ENCODE assay signal across 8 mouse cellular contexts in genomic region chr16:92385062-92385461, GRCm38 (mm10). TPM values are rescaled to one million over a fixed set of nuclear protein-coding genes. Genes with fewer than 3 reads are reported as not detected.
DNase-seq lines count a peak whose midpoint lies in the region; ATAC-seq and TF ChIP-seq lines count a peak whose summit lies in the region.
"Had no signal": no experiment of that assay in that cellular context is flagged by ENCODE, and none has a peak within 500 bp of the region (broad histone marks: within the 10 kb centered on the region; RNA-seq: fewer than 3 reads in every experiment).

No protein-coding gene starts in this region.

- H3K27ac ChIP-seq in midbrain, embryonic 11.5 days (ENCODE audit: low read depth, low read length), result no peak overlapping the region
- no peak overlapping the region for H3K27ac ChIP-seq in midbrain, embryonic 13.5 days
- no peak overlapping the region for H3K27ac ChIP-seq in heart, postnatal 0 days (ENCODE audit: low read depth)
- H3K27ac ChIP-seq in lung, postnatal 0 days (ENCODE audit: low read length), result no peak overlapping the region
- H3K27ac ChIP-seq: midbrain, embryonic 12.5 days had no signal

- no peak overlapping the region for H3K4me3 ChIP-seq in midbrain, embryonic 11.5 days (ENCODE audit: low read depth, low read length)
- H3K4me3 ChIP-seq in midbrain, embryonic 13.5 days (replicated peaks), result no peak overlapping the region
- no peak overlapping the region for H3K4me3 ChIP-seq in heart, postnatal 0 days (ENCODE audit: low read depth, low read length)
- H3K4me3 ChIP-seq in lung, postnatal 0 days (ENCODE audit: low read depth, low read length), result no peak overlapping the region
- H3K4me3 ChIP-seq: midbrain, embryonic 12.5 days had no signal

- H3K27me3 ChIP-seq in midbrain, embryonic 11.5 days (ENCODE audit: control insufficient read depth, insufficient read depth, low read length), result no peaks in the 10 kb centered on the region
- no peaks in the 10 kb centered on the region for H3K27me3 ChIP-seq in midbrain, embryonic 13.5 days
- H3K27me3 ChIP-seq in heart, postnatal 0 days (ENCODE audit: control insufficient read depth, insufficient read depth, low read length), result no peaks in the 10 kb centered on the region
- no peaks in the 10 kb centered on the region for H3K27me3 ChIP-seq in lung, postnatal 0 days (replicated peaks; ENCODE audit: insufficient read depth, low read length)
- H3K27me3 ChIP-seq: midbrain, embryonic 12.5 days had no signal

- no peak overlapping the region for H3K9ac ChIP-seq in midbrain, embryonic 11.5 days (ENCODE audit: low read length)
- H3K9ac ChIP-seq in midbrain, embryonic 13.5 days (replicated peaks), result no peak overlapping the region
- no peak overlapping the region for H3K9ac ChIP-seq in heart, postnatal 0 days (replicated peaks; ENCODE audit: low read depth, low read length)
- no peak overlapping the region for H3K9ac ChIP-seq in lung, postnatal 0 days (replicated peaks; ENCODE audit: low read depth)
- H3K9ac ChIP-seq: midbrain, embryonic 12.5 days had no signal

- no peak overlapping the region for H3K4me2 ChIP-seq in midbrain, embryonic 11.5 days
- H3K4me2 ChIP-seq in midbrain, embryonic 13.5 days (replicated peaks), result no peak overlapping the region
- no peak overlapping the region for H3K4me2 ChIP-seq in heart, postnatal 0 days (ENCODE audit: low read depth, low read length)
- H3K4me2 ChIP-seq in lung, postnatal 0 days (replicated peaks; ENCODE audit: low read depth, low read length), result no peak overlapping the region
- H3K4me2 ChIP-seq: midbrain, embryonic 12.5 days had no signal

- H3K9me3 ChIP-seq in midbrain, embryonic 11.5 days (ENCODE audit: control insufficient read depth, low read length), result no peaks in the 10 kb centered on the region
- no peaks in the 10 kb centered on the region for H3K9me3 ChIP-seq in midbrain, embryonic 13.5 days
- no peaks in the 10 kb centered on the region for H3K9me3 ChIP-seq in heart, postnatal 0 days (replicated peaks; ENCODE audit: control insufficient read depth, low read length)
- H3K9me3 ChIP-seq in lung, postnatal 0 days (ENCODE audit: low read length), result no peaks in the 10 kb centered on the region
- H3K9me3 ChIP-seq: midbrain, embryonic 12.5 days had no signal

- H3K4me1 ChIP-seq in midbrain, embryonic 11.5 days (ENCODE audit: control insufficient read depth, insufficient read depth, low read length), result peaks cover 2% of the 10 kb centered on the region; the same call in 1 of the 2 replicates
- peaks cover 20% of the 10 kb centered on the region for H3K4me1 ChIP-seq in midbrain, embryonic 13.5 days (replicated peaks)
- no peaks in the 10 kb centered on the region for H3K4me1 ChIP-seq in heart, postnatal 0 days (ENCODE audit: control insufficient read depth, insufficient read depth)
- no peaks in the 10 kb centered on the region for H3K4me1 ChIP-seq in lung, postnatal 0 days (ENCODE audit: insufficient read depth, low read depth, low read length)

- ATAC-seq in midbrain, embryonic 11.5 days (ENCODE audit: low FRiP score), result no peak
- no peak for ATAC-seq in midbrain, embryonic 13.5 days
- peak; percentile 51; the same call in 1 of the 2 replicates for ATAC-seq in heart, postnatal 0 days (ENCODE audit: insufficient read depth, low read depth)
- peak; percentile 47 for ATAC-seq in lung, postnatal 0 days

- no peaks in the 10 kb centered on the region for H3K36me3 ChIP-seq in midbrain, embryonic 11.5 days (ENCODE audit: control insufficient read depth, insufficient read depth, low read length)
- no peaks in the 10 kb centered on the region for H3K36me3 ChIP-seq in midbrain, embryonic 13.5 days
- H3K36me3 ChIP-seq in heart, postnatal 0 days (replicated peaks; ENCODE audit: control insufficient read depth, insufficient read depth, low read length), result no peaks in the 10 kb centered on the region
- H3K36me3 ChIP-seq in lung, postnatal 0 days (ENCODE audit: insufficient read depth, low read length), result no peaks in the 10 kb centered on the region
- H3K36me3 ChIP-seq: midbrain, embryonic 12.5 days had no signal

- no peak for TF ChIP-seq EP300 in heart, postnatal 0 days (IDR thresholded peaks at IDR 0.05; ENCODE audit: low read depth)
- no peak for TF ChIP-seq EP300 in lung, postnatal 0 days (IDR thresholded peaks at IDR 0.05)

- WGBS in midbrain, embryonic 11.5 days, result 11% methylated on average over 2 of the region's 2 CpGs
- 11% methylated on average over 2 of the region's 2 CpGs for WGBS in midbrain, embryonic 13.5 days
- 4% methylated on average over 2 of the region's 2 CpGs for WGBS in heart, postnatal 0 days
- 2% methylated on average over 2 of the region's 2 CpGs for WGBS in lung, postnatal 0 days

- peak; percentile 77 for TF ChIP-seq CTCF in heart, postnatal 0 days (IDR thresholded peaks at IDR 0.05; ENCODE audit: low read depth)
- TF ChIP-seq CTCF in lung, postnatal 0 days (IDR thresholded peaks at IDR 0.05), result peak; percentile 89

- peak; percentile 94 for DNase-seq in midbrain, embryonic 11.5 days (ENCODE audit: low spot score, missing footprints)
- DNase-seq in ZHBTc4 (ENCODE audit: low read depth, low spot score), result peak; percentile 61
- DNase-seq in cerebellum, adult 9-10 months, result peak; percentile 59
- DNase-seq in heart, postnatal 0 days (ENCODE audit: low spot score), result peak; percentile 50
- peak; percentile 89 for DNase-seq in lung, postnatal 0 days (ENCODE audit: low spot score)
- DNase-seq in spleen, postnatal 14 days (ENCODE audit: low spot score in 2 of 2), result peak; percentile 13 to 56

RNA-seq across cellular contexts. Expression of gene Kcne1, which starts 25.8 kb away (rescaled TPM):
- polyA plus RNA-seq in midbrain, embryonic 11.5 days (2014; fragmentation: Nextera tagmentation; extraction: Ambion mirVana), result 0.16 TPM in 1 of 2 replicates, not detected in the other
- 0.12 TPM in 1 of 2 replicates, not detected in the other for polyA plus RNA-seq in midbrain, embryonic 13.5 days (2015; fragmentation: Nextera tagmentation; extraction: Ambion mirVana)
- 182 and 283 TPM in 2 replicates for total RNA-seq in heart, postnatal 0 days (2014; rRNA removed; ENCODE audit: low replicate concordance)
- 324 and 415 TPM in 2 replicates for polyA plus RNA-seq in heart, postnatal 0 days (2015; fragmentation: Nextera tagmentation; extraction: Ambion mirVana)
- polyA plus RNA-seq in lung, postnatal 0 days (2015; fragmentation: Nextera tagmentation; extraction: Ambion mirVana), result 0.14 TPM in 1 of 2 replicates, not detected in the other
- polyA plus RNA-seq: midbrain, embryonic 12.5 days had no signal

Comparison
In these comparisons a context has a peak if more than half of its experiments do, and no peak if none do; other contexts are left out.
1. ATAC-seq: peak in heart, postnatal 0 days (single experiment) and lung, postnatal 0 days (single experiment); none in midbrain, embryonic 11.5 days (single experiment) and midbrain, embryonic 13.5 days (single experiment).
2. DNase-seq: peak in every context shown above with its lines; median percentile 94 in midbrain, embryonic 11.5 days; 89 in lung, postnatal 0 days; 61 in ZHBTc4; 59 in cerebellum, adult 9-10 months; 50 in heart, postnatal 0 days; 34 in spleen, postnatal 14 days.
3. RNA of gene Kcne1, which starts 25.8 kb away (polyA plus RNA-seq): 324 to 415 TPM in heart, postnatal 0 days; 0.16 TPM in midbrain, embryonic 11.5 days, 0.14 TPM in lung, postnatal 0 days and 0.12 TPM in midbrain, embryonic 13.5 days; every median in the first group is over 100 times any median in the second.